Mouse (Mus musculus): ENCODE measurements at regions not wholly inside any gene's neighbourhood (a gene's known extent, or its start where the extent isn't known, plus 50 kb on each side); places are given as distances from the start of the nearest gene placed in this dataset.

- TF ChIP-seq POLR2A (IDR thresholded peaks at IDR 0.05; ENCODE audit: insufficient read depth, low read depth, low read length) (no peak), CTCF (IDR thresholded peaks at IDR 0.05) (no peak), EP300 (IDR thresholded peaks at IDR 0.05; ENCODE audit: insufficient read depth, low read depth, low read length) (no peak)
These were observed 196.0 kb upstream of the Irx3 start for GRCm38 (mm10) chr8:91997892-91998189.
